Mouse (Mus musculus): Measurements from ENCODE around the gene Gm5591.
"Not testable (repeated sequence)": the region's sequence is repeated elsewhere in the genome, so short reads cannot be mapped to it uniquely, and the experiment has no call there.

Gm5591 gene

GRCm38 (mm10) chr7:38528093-38528492 lies at the start of gene Gm5591:
TSS of gene Gm5591 (minus strand) at chr7:38528193.
- DNase-seq (ENCODE audit: low read depth): not testable (repeated sequence)

GRCm38 (mm10) chr7:38488468-38488867 lies 39.5 kb downstream of the Gm5591 start:
- DNase-seq (ENCODE audit: low read depth): not testable (repeated sequence)
